Mouse (Mus musculus) liver, adult (tissue): Measurements from ENCODE around the gene Rapsn.

Source experiments
- GATA4 ChIP-seq: IDR thresholded peaks from 2 replicates; pipeline ENCODE4 v1.6.1; 2014; ENCODE audit warnings: mild to moderate bottlenecking, low read length; ENCODE audit not compliant: insufficient replicate concordance

The Rapsn gene

DNA sequence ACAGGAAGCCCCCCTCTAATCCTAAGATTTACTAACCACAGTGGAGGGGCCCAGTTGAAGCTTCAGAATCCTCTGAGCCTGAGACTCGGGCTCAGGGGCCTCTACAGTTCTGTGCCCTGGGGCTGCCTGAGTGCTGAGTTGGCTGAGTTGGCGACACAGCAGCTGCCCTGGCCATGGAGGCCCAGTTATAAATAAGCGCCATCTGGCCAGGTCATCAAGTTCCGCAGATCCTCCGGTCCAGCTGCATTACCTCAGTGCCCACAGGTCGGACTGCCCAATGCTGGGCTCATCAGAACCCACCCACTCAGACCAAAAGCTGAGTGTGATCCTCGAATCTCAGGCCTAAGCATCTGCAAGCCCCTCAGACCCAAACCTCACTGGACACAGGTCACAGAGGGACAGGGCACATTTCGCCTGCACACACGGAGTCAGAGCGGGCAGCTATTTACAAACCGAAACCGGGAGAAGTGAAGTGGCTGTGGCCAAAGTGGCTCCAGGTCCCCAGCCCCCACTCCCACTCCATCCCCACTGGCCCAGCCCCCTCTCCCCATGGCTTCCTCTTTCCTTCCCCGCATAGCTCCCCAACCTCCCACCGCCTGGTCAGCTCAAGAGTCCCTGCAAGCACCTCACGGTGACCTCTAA is 48.9 kb downstream of the Rapsn start:
- no peak for TF ChIP-seq GATA4

GRCm38 (mm10) chr2:91085494-91086391 is 50.3 kb downstream of the Rapsn start:
- TF ChIP-seq GATA4: no peak

DNA sequence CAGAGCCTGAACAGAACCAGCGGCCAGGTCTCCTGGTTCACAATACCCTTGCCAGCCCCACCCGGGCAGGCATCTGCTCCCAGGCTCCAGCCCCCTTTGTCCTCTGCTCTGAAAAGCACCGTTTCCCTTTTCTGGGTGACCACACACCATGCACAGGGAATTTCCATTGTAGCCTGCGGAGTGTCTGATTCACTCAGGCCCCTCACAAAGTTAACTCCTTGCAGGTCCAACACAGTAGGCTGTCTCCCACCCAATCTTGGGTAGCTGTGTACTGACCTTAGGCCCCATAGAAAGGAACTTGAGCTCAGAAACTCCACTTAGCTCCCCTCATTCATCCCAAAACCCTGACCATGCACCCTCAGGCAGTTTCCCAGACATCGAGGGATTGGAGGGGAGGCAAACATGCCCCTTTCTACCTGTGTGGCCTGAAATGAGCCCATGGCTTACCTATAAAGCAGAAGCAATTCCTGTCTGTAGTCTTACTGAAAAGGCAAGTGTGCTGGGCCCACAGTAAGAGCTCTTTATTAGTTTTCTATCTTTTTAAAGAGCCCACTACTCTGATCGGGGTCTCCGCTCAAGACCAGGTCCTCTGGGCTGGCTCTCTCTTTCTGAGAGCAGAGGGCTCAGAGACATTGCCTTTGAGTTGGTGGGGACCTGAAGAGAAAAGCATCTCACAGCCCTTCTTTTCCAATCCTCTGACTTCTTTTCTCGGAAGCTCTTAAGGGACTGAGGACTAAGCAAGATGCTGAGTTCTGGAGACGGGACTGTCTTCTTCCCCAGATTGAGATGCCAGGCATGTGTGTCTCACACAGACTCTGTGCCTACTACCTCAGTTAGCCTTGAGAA is 51.2 kb downstream of the Rapsn start:
- no peak for TF ChIP-seq GATA4

DNA sequence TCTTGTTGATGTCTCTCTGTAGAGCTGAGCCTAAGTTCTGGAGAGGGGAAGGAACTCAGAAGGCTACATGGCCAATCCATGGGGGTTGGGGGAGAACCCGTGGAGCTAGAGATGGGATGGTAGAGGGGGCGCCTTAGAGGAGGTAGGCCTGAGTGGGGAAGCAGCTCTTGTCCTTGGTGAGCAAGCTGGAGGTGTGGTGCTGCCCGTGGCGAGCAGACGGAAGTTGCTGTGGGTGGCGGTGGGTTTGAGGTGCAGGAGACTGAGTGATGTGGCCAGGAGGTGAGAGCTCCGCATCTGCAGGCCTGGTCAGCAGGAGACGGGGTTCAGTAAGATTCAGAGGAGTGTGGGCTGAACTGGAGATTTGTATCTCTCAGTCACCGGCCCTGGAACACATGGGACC is 52.0 kb downstream of the Rapsn start:
- TF ChIP-seq GATA4: no peak

GRCm38 (mm10) chr2:91088987-91089386 is 53.6 kb downstream of the Rapsn start:
- TF ChIP-seq GATA4: no peak

GRCm38 (mm10) chr2:91090208-91090607 is 54.8 kb downstream of the Rapsn start:
- TF ChIP-seq GATA4: no peak

GRCm38 (mm10) chr2:91090827-91091226 is 55.4 kb downstream of the Rapsn start:
- no peak for TF ChIP-seq GATA4
